Mouse (Mus musculus) cerebellum, adult 2 months (tissue): Measurements from ENCODE around the gene Cisd3.

Source experiments
- CTCF ChIP-seq: fragments of 200-500 bp; IDR thresholded peaks from 2 replicates; pipeline ENCODE4 v1.5.1; 2011; ENCODE audit warnings: low read depth, mild to moderate bottlenecking, control low read depth, low read length, moderate library complexity, borderline replicate concordance; ENCODE audit not compliant: insufficient read depth
- POLR2A ChIP-seq: fragments of 200-500 bp; IDR thresholded peaks from 2 replicates; pipeline ENCODE4 v1.6.1; 2011; ENCODE audit warnings: low read length, control low read depth, borderline replicate concordance; ENCODE audit not compliant: insufficient read depth

GRCm38 (mm10) chr11:97670234-97671176 lies 15.1 kb upstream of the Cisd3 start:
- 0 out of 2 replicates have a peak, but pooled peaks have one; percentile 15 for TF ChIP-seq CTCF
- TF ChIP-seq POLR2A, result no peak
